Mouse (Mus musculus) olfactory bulb, adult 2 months (tissue): ENCODE data around the gene Abhd16a.

Source experiments
- CTCF ChIP-seq: fragments of 200-500 bp; IDR thresholded peaks from 2 replicates; pipeline ENCODE4 v1.5.1; 2012; ENCODE audit warnings: low read depth, mild to moderate bottlenecking, low read length, moderate library complexity; ENCODE audit not compliant: insufficient read depth
- POLR2A ChIP-seq: fragments of 200-500 bp; IDR thresholded peaks from 2 replicates; pipeline ENCODE4 v1.6.1; 2012; ENCODE audit warnings: mild to moderate bottlenecking, low read depth, low read length, moderate library complexity; ENCODE audit not compliant: insufficient read depth

DNA sequence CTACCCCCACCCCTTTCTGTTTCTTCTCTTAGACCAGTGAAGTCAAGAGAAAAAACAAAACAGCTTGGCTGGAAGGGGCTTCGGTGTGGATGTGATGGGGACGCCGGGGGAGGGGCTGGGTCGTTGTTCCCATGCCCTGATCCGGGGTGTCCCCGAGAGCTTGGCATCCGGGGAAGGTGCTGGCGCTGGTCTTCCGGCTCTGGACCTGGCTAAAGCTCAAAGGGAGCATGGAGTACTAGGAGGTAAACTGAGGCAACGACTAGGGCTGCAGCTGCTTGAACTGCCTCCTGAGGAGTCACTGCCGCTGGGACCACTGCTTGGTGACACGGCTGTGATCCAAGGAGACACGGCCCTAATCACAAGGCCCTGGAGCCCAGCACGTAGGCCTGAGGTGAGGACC is 29.0 kb upstream of the Abhd16a start:
- TF ChIP-seq CTCF (no peak), POLR2A (no peak)
